Mouse (Mus musculus) testis, adult 2 months (tissue): ENCODE results near the gene Rp9. TPM values are rescaled to one million over a fixed set of nuclear protein-coding genes. Genes with fewer than 3 reads are reported as not detected.

Experiments used
- H3K27ac ChIP-seq: fragments of 200-500 bp; 2 replicates; pipeline ENCODE4 v1.5.1; 2012; ENCODE audit warnings: low read depth, low read length; ENCODE audit not compliant: control insufficient read depth, insufficient read depth
- H3K27me3 ChIP-seq: fragments of 200-500 bp; 2 replicates; pipeline ENCODE4 v1.6.1; 2012; ENCODE audit warnings: mild to moderate bottlenecking, low read length, moderate library complexity; ENCODE audit not compliant: control insufficient read depth, insufficient read depth
- H3K36me3 ChIP-seq: fragments of 200-500 bp; 2 replicates; pipeline ENCODE4 v1.6.1; 2012; ENCODE audit warnings: mild to moderate bottlenecking, low read length; ENCODE audit not compliant: control insufficient read depth, insufficient read depth
- H3K4me1 ChIP-seq: fragments of 200-500 bp; 2 replicates; pipeline ENCODE4 v1.6.1; 2012; ENCODE audit warnings: low read length; ENCODE audit not compliant: control insufficient read depth, insufficient read depth
- H3K4me3 ChIP-seq: fragments of 200-500 bp; 2 replicates; pipeline ENCODE4 v1.5.1; 2012; ENCODE audit warnings: low read depth, mild to moderate bottlenecking, low read length, moderate library complexity, mixed read lengths; ENCODE audit not compliant: control insufficient read depth
- CTCF ChIP-seq: fragments of 200-500 bp; IDR thresholded peaks from 2 replicates; pipeline ENCODE4 v1.5.1; 2012; ENCODE audit warnings: low read depth, mild to moderate bottlenecking, inconsistent platforms, low read length, moderate library complexity; ENCODE audit not compliant: control insufficient read depth, insufficient read depth, insufficient replicate concordance
- POLR2A ChIP-seq: fragments of 200-500 bp; IDR thresholded peaks from 2 replicates; pipeline ENCODE4 v1.6.1; 2012; ENCODE audit warnings: low read depth, mild to moderate bottlenecking, inconsistent platforms, low read length, moderate library complexity; ENCODE audit not compliant: control insufficient read depth
- polyA plus RNA-seq: library from polyadenylated mRNA; depleted of rRNA; stranded (reverse); fragments of >200 nt; gene quantifications from 2 replicates; pipeline ENCODE4 v1.2.3, GENCODE M21; 2012

The Rp9 gene
- polyA plus RNA-seq, 1 experiment: 96.7 TPM

DNA sequence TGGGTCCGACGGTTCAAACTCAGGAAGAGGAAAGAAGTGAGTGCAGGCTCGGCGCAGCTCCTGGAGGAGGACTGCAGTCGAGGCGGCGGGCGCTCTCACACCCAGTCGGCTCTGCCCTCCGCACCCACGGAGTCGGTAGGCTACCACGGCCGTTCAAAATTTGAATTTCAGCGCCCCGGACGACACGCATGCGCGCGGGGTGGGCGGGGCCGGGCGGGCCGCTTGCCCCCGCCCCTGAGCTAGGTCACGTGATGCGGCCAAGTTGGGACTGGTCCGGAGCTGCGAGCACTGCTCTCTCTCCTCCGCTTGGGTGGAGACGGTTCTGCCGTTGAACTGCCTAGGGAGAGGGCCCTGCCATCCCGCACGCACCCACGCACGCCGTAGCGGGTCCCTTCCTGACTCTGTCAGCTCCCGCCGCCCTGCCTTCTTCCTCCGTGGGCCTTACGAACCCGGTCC, 80.5 kb downstream of the Rp9 start, which contains the start of gene Anln:
Anln (minus strand) TSS at position 168 of the 456 bp plus-strand sequence.
- H3K36me3 ChIP-seq: no peaks in the 10 kb centered on the region; the same call in 1 of the 2 replicates
- peaks cover 4% of the 10 kb centered on the region; the same call in 1 of the 2 replicates for H3K4me1 ChIP-seq
- no peaks in the 10 kb centered on the region for H3K27me3 ChIP-seq
- peak within 1 kb of the TSS; percentile 98 for H3K4me3 ChIP-seq
- peak; percentile 99 for TF ChIP-seq POLR2A
- TF ChIP-seq CTCF: no peak
- peak within 1 kb of the TSS; percentile 100 for H3K27ac ChIP-seq

DNA sequence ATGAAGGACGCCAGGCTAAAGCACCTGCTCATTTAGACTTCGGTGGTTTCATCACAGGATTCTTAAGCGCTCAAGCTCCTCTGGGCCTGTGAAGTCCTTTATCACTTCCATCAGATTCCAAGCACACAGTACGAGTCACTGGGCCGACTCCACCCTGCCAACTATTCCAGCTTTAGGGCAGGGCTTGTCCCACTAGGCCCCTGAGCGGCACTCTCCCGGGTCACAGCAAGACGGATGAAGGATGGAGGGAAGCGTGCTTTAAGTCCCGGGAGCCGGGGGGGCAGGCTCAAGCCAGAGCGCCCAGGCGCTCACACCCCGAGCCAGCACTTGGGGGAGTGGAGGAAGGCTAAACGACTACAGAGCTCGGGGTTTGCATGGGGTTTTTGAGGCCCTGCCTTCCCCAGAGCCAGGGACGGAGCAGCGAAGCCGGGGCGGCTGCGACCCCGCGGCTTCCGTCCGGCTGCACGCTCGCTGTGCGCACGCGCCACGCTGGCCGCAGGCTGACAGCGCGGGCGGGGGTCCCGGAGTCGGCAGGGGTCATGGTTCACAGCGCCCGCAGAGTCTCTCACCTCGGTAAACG, 81.1 kb downstream of the Rp9 start:
- no peaks in the 10 kb centered on the region; the same call in 1 of the 2 replicates for H3K36me3 ChIP-seq
- H3K27ac ChIP-seq: peak overlapping the region; percentile 99
- peaks cover 4% of the 10 kb centered on the region; the same call in 1 of the 2 replicates for H3K4me1 ChIP-seq
- H3K4me3 ChIP-seq: peak overlapping the region; percentile 98
- no peaks in the 10 kb centered on the region for H3K27me3 ChIP-seq
- TF ChIP-seq CTCF (no peak), POLR2A (no peak)

DNA sequence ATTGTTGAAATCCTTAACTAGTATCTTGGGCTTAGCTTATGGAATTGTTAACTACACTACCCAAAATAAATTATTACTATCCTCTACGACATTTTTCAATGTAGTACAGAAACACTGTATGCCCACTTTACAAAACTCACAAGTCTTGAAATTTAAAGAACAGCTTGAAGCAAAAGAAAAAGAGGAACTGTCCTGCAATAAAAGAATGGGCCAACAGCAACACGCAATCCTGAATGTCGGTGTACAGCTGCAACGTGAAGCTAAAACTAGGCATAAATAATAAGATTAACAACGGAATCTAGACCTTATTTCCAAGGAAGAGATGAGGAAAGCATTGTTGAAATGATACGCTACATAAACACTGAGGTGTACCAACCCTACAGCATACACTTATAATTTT, 81.6 kb downstream of the Rp9 start:
- TF ChIP-seq POLR2A (no peak), CTCF (no peak)

DNA sequence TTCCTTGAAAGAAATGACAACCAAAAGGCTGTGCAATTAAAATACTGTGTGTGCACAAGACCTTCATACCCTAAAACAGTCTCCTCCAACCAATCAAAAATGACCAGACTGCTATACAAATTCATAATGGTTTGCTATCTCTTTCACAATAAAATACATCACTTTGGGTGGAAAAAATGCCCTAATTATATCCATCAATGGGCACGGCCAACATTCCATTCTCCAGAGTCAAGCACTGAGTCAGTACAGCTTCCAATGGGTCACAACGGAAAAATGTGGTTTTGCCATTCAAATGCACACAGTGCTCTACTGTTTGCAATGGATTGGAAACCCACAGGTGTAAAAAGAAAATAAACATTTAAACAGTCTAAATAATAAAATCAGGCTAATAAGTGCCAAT, 83.7 kb downstream of the Rp9 start:
- Histone ChIP-seq H3K27ac (no peak overlapping the region), H3K4me3 (no peak overlapping the region), H3K4me1 (peaks cover 4% of the 10 kb centered on the region; the same call in 1 of the 2 replicates), H3K27me3 (no peaks in the 10 kb centered on the region), H3K36me3 (no peaks in the 10 kb centered on the region; the same call in 1 of the 2 replicates)
- no peak for TF ChIP-seq CTCF
- no peak for TF ChIP-seq POLR2A

More for the DNA sequence above, 81.6 kb downstream of the Rp9 start:
- no peaks in the 10 kb centered on the region; the same call in 1 of the 2 replicates for H3K36me3 ChIP-seq
- peak overlapping the region; percentile 17; the same call in 1 of the 2 replicates for H3K4me3 ChIP-seq
- no peak overlapping the region; the same call in 1 of the 2 replicates for H3K27ac ChIP-seq
- H3K27me3 ChIP-seq: no peaks in the 10 kb centered on the region
- peaks cover 4% of the 10 kb centered on the region; the same call in 1 of the 2 replicates for H3K4me1 ChIP-seq

DNA sequence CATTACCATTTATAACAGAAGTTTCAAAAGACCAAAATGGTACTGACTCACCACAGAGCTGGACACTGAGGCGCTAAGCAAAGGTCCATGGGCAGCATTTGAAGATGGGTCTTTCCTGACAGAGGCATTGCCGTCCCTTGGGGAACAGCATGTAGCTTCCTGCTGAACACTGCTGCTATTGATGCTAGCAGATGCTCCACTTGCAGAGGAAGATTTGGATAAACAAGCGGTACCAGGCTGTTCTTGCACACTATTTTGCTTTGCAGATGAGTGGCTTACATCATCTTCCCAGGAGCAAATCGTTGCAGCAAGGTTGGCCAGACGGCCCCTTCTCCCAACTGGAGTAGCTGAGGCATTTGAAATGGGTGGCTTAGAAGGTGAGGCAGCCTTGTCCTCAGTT, 93.5 kb downstream of the Rp9 start:
- no peaks in the 10 kb centered on the region for H3K27me3 ChIP-seq
- H3K27ac ChIP-seq: no peak overlapping the region
- H3K4me3 ChIP-seq: no peak overlapping the region
- peaks cover 4% of the 10 kb centered on the region for H3K36me3 ChIP-seq
- TF ChIP-seq CTCF: no peak
- no peak for TF ChIP-seq POLR2A
- no peaks in the 10 kb centered on the region for H3K4me1 ChIP-seq

DNA sequence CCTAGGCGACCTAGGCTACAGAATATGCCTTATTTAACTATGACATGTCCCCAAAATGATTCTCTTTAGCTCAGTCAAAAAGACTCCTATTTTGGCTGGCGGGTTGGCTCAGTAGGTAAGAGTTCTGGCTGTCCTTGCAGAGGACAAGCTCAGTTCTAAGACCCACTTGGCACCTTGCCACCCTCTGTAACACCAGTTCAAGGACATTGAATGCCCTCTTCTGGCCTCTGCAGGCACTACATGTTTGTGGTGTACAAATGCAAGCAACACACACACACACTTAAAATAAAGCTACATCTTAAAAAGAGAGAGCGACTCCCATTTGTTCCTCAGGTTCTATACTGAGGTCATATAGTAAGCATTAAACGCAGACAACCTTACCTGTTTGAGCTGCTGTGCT, 96.8 kb downstream of the Rp9 start:
- Histone ChIP-seq H3K36me3 (peaks cover 4% of the 10 kb centered on the region), H3K4me3 (no peak overlapping the region)
- TF ChIP-seq POLR2A: no peak
- TF ChIP-seq CTCF: no peak

DNA sequence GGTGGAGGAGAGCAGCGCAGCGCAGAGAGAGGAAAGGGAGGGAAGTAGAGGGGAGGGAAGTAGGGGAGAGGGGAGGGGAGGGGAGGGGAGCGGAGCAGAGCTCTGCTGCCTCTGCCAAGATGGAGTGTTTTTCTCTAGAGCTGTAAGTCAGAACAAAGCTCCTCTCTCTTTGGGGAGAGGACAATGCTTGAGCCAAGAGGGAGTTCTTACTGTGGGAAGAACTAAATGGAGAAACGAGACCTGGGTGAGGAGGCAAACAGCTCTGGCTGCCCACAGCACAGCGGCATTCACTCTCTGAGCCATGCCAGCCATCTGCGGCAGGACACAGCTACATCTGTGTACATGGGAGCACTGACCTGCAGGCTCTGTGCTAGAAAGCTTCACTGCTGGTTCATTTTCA, 101.5 kb downstream of the Rp9 start:
- H3K4me3 ChIP-seq: no peak overlapping the region
- H3K27me3 ChIP-seq: no peaks in the 10 kb centered on the region
- TF ChIP-seq CTCF (no peak), POLR2A (no peak)
- H3K36me3 ChIP-seq: peaks cover 2% of the 10 kb centered on the region
- H3K4me1 ChIP-seq: no peaks in the 10 kb centered on the region
- no peak overlapping the region for H3K27ac ChIP-seq

More for the DNA sequence above, 96.8 kb downstream of the Rp9 start:
- no peak overlapping the region for H3K27ac ChIP-seq
- no peaks in the 10 kb centered on the region for H3K4me1 ChIP-seq
- H3K27me3 ChIP-seq: no peaks in the 10 kb centered on the region

DNA sequence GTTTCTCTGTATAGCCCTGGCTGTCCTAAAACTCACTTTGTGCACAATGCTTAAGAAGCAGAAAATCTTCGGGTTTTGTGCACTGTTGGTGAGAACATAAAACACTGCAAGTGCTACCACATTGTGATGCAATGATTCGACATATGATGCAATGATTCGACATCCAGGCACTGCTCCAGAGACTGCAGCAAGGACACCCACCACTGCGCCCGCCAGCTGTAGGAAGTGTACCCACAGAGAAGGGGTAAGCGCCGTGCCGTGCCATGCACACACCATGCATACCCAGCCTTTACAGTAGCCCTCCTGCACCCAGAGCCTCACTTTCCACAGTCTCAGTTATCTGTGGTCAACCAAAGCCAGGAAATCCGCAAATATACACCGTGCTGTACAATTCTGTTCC, 102.9 kb downstream of the Rp9 start:
- Histone ChIP-seq H3K27me3 (no peaks in the 10 kb centered on the region), H3K36me3 (peaks cover 2% of the 10 kb centered on the region), H3K27ac (no peak overlapping the region), H3K4me1 (no peaks in the 10 kb centered on the region), H3K4me3 (no peak overlapping the region)
- TF ChIP-seq CTCF (no peak), POLR2A (no peak)
